Mouse (Mus musculus): ENCODE measurements at regions not wholly inside any gene's neighbourhood (a gene's known extent, or its start where the extent isn't known, plus 50 kb on each side); places are given as distances from the start of the nearest gene placed in this dataset.

DNA sequence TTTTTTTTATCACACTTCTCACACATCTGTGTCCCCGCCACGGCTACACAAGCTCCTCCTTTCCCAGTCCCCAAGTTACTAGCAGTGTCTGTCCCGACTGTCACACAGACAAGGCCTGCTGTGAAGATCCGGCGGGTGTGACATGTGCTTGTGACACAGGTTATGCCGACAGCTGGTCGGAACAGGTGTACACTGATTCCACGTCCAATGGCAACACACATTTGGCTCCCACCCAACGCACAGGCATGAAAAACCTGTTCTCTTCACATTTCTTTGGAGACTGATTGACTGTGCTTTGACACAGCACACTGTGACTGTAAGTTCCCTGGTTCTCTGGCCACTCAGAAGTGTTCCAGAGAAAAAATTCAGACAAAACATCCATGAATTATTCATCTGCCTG, 281.4 kb downstream of the En1 start:
- no peak for DNase-seq (ENCODE audit: low spot score in 2 of 2)

DNA sequence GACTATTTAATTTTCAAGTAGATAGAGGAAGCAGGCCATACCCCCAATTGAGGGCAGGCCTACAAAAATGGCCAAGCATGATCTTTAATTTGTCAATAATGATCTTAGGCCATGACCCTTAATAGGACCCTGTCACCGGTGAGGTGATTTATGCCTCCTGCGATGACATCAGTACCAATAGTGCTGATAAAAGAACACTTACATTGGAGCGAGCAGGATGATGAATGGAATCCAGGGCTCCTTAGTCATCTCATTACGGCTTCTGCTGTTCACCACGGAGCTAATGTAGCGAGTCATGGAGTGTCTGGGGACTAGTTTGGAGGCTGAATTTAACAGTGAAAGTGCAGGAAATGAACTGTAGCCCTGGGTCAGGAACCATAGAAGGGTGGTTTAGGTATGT, 308.6 kb downstream of the En1 start:
- DNase-seq (ENCODE audit: low spot score in 2 of 2) = no peak

DNA sequence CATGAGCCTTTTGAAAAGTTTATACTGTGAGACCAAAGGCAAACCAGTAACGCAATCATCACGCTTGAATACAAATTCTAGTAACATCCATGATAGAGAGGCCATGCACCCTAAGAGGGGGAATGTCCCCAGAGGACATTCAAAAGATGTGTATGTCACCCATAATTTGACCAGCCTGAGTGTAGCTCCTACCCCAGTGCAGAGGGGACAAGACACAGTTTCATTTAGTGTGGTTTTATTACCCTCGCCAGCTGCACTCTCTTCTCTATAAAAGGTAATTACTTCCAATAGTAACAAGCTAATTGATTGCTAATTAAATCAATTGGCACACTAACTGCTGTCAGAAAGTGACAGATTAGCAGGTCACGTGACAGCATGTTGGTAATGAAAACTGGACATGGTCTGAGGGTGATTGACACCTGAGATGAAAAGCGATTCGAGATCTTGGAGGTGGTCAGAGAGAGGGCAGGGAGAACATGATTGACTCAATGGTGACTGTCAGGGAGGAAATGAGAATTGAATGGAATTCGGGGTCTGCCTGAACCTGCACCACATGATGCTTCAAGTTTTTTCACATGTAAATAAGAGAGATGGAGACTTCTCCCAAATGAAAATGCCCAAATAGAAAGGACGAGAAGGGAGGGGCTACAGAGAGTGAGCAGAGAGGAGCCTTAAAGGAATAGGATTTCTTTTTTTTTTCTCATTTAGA, 309.9 kb downstream of the En1 start:
- DNase-seq (ENCODE audit: low spot score in 2 of 2) = no peak

DNA sequence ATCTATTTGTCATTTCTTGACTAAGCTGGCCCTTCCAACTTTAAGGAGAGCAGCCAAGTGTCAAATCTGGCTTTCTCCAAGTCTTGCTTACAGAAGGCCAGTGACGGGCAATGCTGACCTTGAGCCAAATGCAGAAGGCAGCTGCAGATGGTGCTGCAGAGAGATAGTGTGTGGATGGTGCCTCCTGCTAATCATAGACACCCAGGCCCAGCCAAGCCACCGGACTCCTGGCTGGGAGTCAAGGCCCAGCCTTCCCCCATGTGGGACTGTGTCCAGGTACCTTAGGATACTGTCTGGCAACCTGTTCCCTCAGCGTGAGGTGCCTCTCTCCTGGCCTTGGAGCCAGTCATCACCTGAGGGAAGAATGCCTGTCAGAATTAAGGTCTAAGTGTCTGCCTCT, 319.3 kb downstream of the En1 start:
- no peak for DNase-seq (ENCODE audit: low spot score in 2 of 2)

DNA sequence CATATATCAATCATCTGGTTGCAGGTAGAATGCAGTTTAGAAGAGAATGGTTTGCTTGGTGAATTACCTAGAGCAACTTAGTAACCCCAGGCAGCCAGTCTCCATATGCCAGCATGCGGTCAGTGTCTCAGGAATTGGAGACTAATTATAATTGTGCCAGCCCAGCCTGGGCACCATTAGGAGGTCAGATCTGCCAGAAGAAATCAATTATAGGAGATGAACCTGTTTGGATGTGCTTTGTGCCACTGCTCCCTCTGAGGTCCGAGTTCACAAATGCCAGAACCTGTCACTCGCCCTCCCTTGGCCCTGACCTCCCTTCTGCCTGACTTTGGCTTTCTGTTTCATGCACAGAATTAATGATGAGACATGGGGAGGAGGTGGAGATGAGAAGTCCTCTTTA, 323.1 kb downstream of the En1 start:
- DNase-seq (ENCODE audit: low spot score in 2 of 2) = no peak

DNA sequence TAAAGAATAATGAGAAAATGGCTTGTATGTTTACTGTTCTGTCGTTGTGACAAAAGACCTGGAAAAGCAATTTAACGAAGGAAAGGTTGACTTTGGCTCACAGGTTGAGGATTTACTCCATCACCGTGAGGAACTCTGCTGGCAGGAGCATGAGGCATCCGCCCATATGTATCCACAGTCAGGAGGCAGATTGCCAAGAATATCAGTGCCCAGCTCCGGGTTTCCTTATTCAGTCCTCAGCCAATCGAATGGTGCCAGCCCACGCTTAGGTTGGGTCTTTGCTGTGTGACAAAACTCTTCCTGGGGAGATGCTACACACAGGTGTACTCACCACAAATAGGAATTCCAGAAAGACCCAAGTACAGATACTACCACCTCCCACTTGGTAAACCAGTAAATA, 327.9 kb downstream of the En1 start:
- no peak for DNase-seq (ENCODE audit: low spot score in 2 of 2)

DNA sequence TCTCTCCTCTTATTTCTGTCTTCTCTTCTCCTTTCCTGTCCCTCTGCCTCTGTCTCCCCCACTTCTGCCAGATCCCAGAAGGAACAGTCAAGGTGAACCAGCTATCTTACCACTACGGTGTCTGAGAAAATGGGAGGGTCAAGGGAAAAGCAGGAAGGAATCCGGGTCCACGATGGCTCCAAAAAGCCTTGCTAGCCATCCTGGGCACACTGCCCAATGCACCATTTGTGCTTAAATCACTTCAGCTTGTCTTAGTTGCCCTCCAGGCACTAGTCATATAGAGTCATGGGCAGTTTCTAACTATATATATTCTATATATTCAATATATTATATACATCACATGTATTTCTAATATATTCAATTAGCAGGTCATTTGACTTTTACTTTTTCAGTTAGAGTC, 333.1 kb downstream of the En1 start:
- DNase-seq (ENCODE audit: low spot score in 2 of 2) = no peak

DNA sequence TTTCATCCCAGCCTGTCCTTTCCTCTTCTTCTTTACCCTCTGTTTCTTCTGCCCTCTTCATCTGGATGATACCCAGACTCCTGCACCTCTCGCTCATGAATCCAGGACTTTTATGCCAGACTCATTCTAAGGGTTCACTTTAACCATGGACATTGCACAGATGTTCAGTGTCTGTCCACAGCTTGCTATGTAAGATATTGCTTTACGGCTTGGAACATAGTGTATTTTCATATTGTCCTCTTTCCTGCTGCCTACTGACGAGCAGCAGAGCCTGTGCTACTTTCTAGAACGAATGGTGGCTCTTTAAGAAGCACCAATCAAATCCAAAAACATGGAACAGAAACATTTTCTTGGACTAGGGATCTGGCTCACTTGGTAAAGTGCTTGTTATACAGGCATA, 341.5 kb downstream of the En1 start:
- DNase-seq (ENCODE audit: low spot score in 2 of 2) = no peak

DNA sequence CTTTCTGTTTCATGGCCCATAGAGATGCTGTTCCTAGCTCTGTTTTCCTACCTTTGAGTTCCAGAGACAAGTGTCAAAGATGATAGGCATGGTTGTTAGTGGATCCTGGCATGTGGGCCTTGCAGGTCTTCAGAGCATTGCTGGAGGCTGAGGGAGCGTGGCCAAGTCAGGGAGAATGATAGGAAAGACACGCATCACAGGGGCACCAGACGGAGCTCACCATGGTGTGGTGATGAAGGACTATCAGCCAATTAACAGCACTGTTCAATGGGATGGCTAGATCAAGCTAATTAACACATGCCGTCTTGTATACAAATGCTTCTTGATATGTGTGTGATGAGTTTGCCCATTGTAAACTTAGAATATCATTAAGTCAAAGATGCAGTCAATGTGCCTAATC, 344.1 kb downstream of the En1 start:
- DNase-seq (ENCODE audit: low spot score in 2 of 2) = no peak

DNA sequence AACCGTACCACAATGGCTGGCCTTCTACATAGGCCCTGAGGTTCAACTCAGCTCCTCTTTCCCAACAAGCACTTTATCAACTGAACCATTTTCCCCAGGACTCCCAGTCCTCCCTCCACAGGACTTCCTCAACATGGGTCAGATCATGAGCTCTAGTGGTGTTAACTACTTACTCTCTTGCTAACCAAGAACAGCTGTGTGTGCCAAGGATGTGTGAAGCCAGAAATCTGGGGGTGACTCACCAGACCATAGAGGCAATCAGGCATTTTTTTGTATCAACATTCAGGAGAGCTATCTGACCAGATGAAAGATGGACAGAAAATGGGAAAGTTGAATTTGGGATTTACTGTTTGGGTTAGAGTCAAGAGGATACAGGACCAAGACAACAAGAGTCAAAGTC, 359.0 kb downstream of the En1 start:
- DNase-seq (ENCODE audit: low spot score in 2 of 2) = no peak

DNA sequence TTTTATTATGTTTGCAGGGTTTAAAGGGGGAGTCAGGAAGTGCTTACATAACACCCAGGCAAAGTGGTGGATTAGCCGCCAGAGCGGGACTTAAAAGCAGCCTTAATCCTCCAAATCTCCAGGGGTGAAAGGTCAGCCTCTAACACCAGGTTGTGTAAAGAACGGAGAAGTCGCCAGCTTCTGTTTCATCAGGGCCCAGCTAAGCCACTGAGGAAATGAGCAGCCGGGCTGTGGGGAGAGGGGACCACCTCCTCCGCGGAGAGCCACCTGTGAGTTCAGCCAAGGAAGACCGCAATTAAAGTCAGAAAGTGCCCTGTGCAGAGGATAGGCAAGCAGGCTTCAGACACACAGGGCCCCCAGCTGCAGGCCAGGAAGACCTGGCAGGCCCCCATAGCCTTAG, 359.8 kb downstream of the En1 start:
- DNase-seq (ENCODE audit: low spot score in 2 of 2) = no peak

DNA sequence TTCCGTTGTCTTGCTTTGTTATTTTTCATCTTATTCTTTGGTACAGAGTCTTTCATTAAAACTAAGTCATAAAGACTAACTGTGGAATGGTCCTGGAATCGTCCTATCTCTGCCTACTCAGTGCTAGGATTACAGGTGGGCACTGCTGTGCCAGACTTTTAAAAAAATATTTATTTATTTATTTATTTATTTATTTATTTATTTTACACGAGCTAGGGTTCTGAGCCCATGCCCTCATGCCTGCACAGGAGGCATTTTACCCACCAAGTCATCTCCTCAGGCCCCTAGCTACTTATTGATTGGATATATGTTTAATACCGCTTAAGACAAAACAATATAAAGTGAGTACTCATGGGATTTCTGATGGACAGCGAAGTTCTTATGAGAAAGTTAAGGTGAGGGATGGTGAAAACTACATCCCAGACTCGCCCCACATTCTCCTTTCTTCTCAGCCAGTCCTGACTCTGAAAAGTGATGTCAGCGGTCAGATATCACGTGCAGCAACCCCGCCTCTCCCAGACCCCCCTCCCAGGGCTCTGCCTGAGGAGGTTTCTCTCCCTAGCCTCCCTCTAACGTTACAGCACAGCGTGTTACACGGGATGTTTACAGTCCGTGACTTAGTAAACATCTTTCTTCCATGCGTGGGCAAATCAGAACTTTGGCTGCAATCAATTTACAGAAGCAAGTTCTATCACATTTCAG, 361.4 kb downstream of the En1 start:
- no peak for DNase-seq (ENCODE audit: low spot score in 2 of 2)

DNA sequence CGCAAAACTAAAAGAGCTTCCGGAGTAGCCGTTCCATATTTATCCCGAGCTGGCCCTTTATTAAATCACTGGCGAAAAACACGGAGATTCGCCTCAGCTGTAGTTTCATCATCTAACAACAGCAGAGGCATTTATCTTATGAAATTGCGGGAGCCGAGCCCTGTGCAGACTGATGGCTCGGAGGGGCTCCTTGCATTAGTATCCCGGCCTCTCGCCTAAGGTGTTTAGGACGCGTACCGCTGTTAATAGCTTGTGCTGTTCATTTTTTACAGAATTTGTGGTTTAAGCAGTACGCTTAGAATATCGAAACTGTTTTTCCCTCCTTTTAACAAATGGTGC, 361.9 kb downstream of the En1 start:
- DNase-seq (ENCODE audit: low spot score in 2 of 2) = no peak

DNA sequence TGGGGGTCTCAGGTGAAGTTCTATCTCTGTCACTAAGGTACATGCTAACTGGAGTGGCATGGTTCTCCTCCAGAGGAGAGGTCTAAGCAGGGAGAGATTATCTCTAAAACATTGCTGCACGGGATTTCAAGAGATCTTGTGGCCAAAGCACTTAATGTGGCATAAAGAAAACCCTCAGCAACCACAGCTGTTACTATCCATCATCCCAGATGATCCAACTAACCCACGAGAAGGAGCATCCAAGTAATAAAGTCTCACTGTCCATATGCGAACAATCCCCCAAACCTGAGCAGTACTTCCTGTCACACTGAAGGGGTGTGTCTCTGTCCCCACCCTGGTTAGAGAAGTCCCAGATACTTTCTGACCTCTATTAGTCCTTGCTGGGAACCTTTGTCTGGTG, 363.9 kb downstream of the En1 start:
- DNase-seq (ENCODE audit: low spot score in 2 of 2) = no peak

DNA sequence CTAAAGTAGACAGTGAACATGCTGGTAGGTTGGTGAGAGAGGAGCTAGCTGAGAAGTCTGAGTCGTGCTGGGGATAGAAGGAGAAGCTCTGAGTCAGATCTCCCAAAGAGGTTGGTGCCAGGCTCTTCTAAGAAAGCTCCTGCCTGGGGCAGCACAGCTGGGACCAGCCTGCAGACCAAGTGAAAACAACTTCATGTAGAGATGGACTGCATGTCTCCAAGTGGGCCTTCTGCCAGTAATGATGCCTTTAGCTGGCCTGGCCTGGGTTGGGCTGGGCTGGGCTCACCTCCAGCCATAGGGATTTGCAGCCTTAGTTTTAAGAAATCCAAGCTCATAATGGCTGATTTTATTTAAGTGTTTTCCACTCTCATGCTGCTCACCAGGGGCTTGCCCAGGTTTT, 357.7 kb downstream of the Insig2 start:
- peak in 1 of 2 experiments; percentile 21 for DNase-seq (ENCODE audit: low spot score in 2 of 2)

DNA sequence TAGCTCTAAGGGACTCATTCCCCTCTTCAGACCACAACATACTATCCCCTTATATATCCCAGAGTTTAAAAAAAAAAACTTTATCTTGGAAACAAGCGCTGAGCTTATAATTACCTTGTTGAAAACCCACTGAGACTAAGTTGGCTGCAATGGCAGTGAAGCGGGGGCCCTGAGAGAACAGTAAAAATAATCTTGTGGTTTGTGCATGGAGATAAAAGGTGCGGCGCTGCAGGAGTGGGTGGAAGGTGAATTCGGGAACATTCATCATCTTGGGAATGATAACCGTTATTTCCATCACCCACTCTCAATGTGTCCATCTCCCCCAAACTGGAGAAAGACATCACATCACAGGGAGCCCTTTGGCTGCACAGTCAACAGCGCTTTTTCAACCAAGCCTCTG, 327.9 kb downstream of the Insig2 start:
- no peak for DNase-seq (ENCODE audit: low spot score in 2 of 2)

DNA sequence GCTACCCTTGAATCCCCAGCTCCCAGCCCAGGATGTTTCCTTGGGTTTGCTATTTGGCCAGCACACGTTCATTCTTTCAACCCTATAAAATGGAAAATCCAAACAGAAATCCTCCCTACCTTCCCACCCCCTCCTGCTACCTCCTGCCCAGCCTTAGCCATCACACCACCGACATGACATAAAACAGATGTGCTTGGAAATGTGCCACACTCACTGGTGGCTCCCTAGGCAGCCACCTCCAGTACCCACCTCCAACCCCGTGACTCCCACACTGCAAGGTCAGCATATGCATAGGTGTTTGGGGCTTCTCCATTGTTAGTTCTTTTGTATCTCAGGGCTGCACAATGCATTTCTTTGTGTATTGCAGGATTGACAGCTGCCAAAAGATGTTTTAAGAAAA, 327.2 kb downstream of the Insig2 start:
- DNase-seq (ENCODE audit: low spot score in 2 of 2) = no peak

DNA sequence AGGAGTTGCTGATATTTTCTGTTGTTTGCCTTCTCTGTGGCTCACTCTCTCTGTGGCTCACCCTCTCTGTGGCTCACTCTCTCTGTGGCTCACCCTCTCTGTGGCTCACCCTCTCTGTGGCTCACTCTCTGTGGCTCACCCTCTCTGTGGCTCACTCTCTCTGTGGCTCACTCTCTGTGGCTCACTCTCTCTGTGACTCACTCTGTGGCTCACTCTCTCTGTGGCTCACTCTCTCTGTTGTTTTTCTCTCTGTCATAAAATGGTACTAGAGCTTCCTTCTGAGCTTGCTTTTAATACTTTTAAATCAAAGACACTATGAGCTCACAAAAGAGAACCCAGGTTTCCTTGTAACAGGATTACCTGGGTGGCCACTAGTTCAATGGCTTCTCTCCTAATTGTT, 320.3 kb downstream of the Insig2 start:
- no peak for DNase-seq (ENCODE audit: low spot score in 2 of 2)

DNA sequence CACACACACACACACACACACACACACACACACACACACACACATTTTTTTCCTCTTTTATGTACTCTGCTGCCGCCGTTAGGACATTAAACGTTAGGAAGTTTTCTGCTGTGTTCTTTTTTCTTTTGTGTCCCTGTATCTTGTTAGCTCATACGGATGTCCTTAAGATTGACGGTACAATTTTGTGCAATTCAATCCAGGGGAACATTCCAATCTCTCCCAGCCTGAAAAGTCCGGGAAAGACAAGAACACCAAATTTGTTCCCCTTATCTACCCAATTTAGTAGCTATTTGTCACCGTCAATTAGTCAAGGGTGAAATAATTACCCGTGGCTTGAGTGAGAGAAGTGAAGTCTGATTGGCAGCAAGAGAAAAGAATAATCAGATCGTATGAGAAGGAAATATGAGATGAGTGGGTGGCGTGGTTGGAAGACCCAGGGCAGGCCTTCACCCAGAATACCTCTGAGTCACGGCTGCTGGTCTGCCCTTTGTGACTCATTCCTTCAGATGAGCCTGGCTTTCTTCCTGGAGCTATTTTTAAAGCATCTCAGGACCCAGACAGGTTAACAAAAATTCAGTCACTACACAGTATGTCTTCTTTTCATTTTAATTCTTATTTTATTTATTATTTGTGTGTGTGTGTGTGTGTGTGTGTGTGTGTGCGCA, 318.4 kb downstream of the Insig2 start:
- DNase-seq (ENCODE audit: low spot score in 2 of 2) = no peak

DNA sequence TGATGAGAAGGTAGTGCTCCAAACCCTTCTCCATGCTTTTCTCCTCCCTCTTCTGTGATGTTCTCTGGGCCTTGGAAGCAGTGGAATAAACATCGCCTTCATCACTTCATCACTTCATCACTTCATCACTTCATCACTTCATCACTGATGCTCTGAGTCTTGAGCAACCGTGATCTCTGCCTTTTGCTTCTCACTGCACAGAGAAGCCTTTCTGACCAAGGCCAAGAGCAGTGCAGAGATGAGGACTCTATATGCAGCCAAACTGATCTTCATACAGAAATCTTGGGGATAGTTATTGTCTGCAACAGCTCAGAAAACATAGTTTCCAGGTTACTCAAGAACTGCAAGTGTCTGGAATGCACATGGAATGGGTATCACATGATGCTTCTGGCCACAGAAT, 303.0 kb downstream of the Insig2 start:
- DNase-seq (ENCODE audit: low spot score in 2 of 2) = no peak

DNA sequence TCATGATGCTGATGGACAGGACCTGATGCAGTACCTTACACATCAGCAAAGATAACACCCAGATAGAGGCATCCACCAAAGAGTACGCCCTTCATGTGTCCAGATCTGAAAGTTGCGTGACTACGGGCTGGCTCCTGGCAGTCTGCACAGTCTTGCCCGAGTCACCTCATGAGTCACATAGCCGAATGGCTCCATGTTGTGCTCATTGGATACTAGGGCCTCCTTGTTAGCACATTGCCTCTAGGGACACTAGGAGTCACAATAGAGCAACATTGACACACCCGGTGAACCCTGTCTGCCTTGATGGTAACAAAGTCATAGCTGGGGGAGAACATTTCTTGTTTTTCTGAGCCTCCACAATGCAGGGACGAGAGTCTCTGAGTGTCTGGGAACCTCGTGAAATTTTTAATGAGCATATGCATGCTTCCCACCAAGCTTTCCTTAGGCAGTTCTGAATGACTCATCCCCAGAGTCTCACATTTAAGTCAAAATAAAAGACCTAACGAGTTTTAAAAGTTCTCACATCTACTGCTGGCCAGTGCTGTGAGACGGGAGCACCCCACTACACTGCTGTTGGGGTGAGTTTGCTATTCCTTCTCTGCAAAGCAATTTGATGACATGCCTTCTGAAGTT, 297.5 kb downstream of the Insig2 start:
- no peak for DNase-seq (ENCODE audit: low spot score in 2 of 2)

DNA sequence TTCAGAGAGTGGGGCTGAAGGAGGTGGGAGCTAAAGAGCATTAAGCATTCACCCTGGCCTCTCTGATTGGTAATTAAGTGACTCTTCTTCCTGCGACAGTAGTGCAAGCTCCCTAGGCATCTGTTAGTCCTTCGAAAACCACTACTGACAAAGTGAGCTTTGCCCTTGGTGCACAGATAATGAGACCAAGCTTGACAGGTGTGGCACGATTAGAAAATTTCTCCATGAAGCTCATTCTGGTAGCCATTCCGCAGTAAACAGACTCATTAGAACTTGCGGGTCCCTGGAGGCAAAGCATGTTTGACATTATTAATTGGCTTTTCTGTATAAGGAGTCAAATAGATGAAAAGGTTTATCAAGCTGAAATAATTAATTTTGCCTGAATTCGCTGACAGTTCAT, 285.8 kb downstream of the Insig2 start:
- no peak for DNase-seq (ENCODE audit: low spot score in 2 of 2)

DNA sequence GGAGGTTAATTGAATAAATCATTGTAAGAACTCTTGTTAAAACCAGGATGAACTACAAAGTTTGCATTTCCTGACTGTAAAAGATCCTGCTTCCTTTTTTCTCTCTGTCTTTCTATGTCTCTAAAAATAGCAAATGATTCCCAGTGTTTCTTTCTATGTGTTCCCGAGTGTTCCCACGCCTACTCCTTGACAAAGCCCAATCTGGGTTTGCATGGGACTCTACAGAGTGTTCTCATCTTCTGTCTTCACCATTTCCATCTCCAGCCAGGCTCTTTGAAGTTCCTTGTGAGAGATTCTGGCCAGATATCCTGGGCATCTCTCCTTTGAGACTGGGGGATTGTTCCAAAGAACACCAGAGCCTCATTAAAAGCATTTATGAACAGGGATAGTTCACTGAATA, 285.0 kb downstream of the Insig2 start:
- DNase-seq (ENCODE audit: low spot score in 2 of 2) = no peak
